Mouse (Mus musculus): ENCODE data around the gene Myh6. TPM values are rescaled to one million over a fixed set of nuclear protein-coding genes. Genes with fewer than 3 reads are reported as not detected.
"Not testable (repeated sequence)": the region's sequence is repeated elsewhere in the genome, so short reads cannot be mapped to it uniquely, and the experiment has no call there.

The Myh6 gene
- polyA plus RNA-seq, 1 experiment from 2014 or later, result 0.69 TPM

- peaks cover 10% of the 10 kb centered on the region for H3K27me3 ChIP-seq
- no peak within 1 kb of the TSS for H3K4me3 ChIP-seq (replicated peaks)
- no peaks in the 10 kb centered on the region for H3K36me3 ChIP-seq
- no peak within 1 kb of the TSS for H3K9ac ChIP-seq
- ATAC-seq (ENCODE audit: low read depth) (no peak), DNase-seq (no peak)
- WGBS (ENCODE audit: insufficient replicate concordance), result 46% methylated on average over 11 of the region's 11 CpGs
- no peak within 1 kb of the TSS for H3K27ac ChIP-seq
- no peaks in the 10 kb centered on the region for H3K9me3 ChIP-seq (replicated peaks)
- H3K4me2 ChIP-seq, result no peak within 1 kb of the TSS
- no peaks in the 10 kb centered on the region for H3K4me1 ChIP-seq (replicated peaks)
These were observed 27.6 kb upstream of the Myh6 start, which contains the start of gene Myh7 for GRCm38 (mm10) chr14:54994136-54994868. Gene Myh7 (minus strand): TSS chr14:54994626.

- H3K9ac ChIP-seq, result no peak overlapping the region
- ATAC-seq (ENCODE audit: low read depth), result no peak
- DNase-seq, result no peak
These were observed 26.9 kb upstream of the Myh6 start for GRCm38 (mm10) chr14:54993636-54994035.

GRCm38 (mm10) chr14:54992196-54992595, 25.5 kb upstream of the Myh6 start:
- no peak overlapping the region for H3K9ac ChIP-seq
- no peaks in the 10 kb centered on the region for H3K4me1 ChIP-seq (replicated peaks)
- H3K4me3 ChIP-seq (replicated peaks), result no peak overlapping the region
- peaks cover 6% of the 10 kb centered on the region; the same call in 1 of the 2 replicates for H3K27me3 ChIP-seq
- no peak for DNase-seq
- no peak for ATAC-seq (ENCODE audit: low read depth)
- no peaks in the 10 kb centered on the region for H3K36me3 ChIP-seq
- no peak overlapping the region for H3K27ac ChIP-seq
- WGBS (ENCODE audit: insufficient replicate concordance), result 78% methylated on average over 10 of the region's 10 CpGs
- no peaks in the 10 kb centered on the region for H3K9me3 ChIP-seq (replicated peaks)
- H3K4me2 ChIP-seq, result no peak overlapping the region

More at GRCm38 (mm10) chr14:54993636-54994035, 26.9 kb upstream of the Myh6 start:
- no peaks in the 10 kb centered on the region for H3K36me3 ChIP-seq
- 54% methylated on average over 10 of the region's 10 CpGs for WGBS (ENCODE audit: insufficient replicate concordance)
- H3K4me2 ChIP-seq, result no peak overlapping the region
- no peaks in the 10 kb centered on the region for H3K9me3 ChIP-seq (replicated peaks)
- no peak overlapping the region for H3K27ac ChIP-seq
- H3K4me3 ChIP-seq (replicated peaks), result no peak overlapping the region
- peaks cover 10% of the 10 kb centered on the region for H3K27me3 ChIP-seq
- H3K4me1 ChIP-seq (replicated peaks), result no peaks in the 10 kb centered on the region

GRCm38 (mm10) chr14:54989886-54990441, 23.2 kb upstream of the Myh6 start:
- no peak overlapping the region for H3K4me2 ChIP-seq
- ATAC-seq (ENCODE audit: low read depth) (no peak), DNase-seq (no peak)
- no peaks in the 10 kb centered on the region for H3K27me3 ChIP-seq
- H3K9me3 ChIP-seq (replicated peaks), result no peaks in the 10 kb centered on the region
- 68% methylated on average over 8 of the region's 8 CpGs for WGBS (ENCODE audit: insufficient replicate concordance)
- H3K4me3 ChIP-seq (replicated peaks), result no peak overlapping the region
- no peak overlapping the region for H3K9ac ChIP-seq
- H3K4me1 ChIP-seq (replicated peaks), result no peaks in the 10 kb centered on the region
- H3K27ac ChIP-seq, result no peak overlapping the region
- no peaks in the 10 kb centered on the region for H3K36me3 ChIP-seq

GRCm38 (mm10) chr14:54988882-54989281, 22.2 kb upstream of the Myh6 start:
- ATAC-seq (ENCODE audit: low read depth) (no peak), DNase-seq (no peak)
- Histone ChIP-seq H3K36me3 (no peaks in the 10 kb centered on the region), H3K4me3 (replicated peaks) (no peak overlapping the region), H3K9me3 (replicated peaks) (no peaks in the 10 kb centered on the region), H3K27ac (no peak overlapping the region), H3K27me3 (no peaks in the 10 kb centered on the region), H3K4me1 (replicated peaks) (no peaks in the 10 kb centered on the region), H3K9ac (no peak overlapping the region), H3K4me2 (no peak overlapping the region)
- WGBS (ENCODE audit: insufficient replicate concordance), result 69% methylated on average over 13 of the region's 13 CpGs

- not testable (repeated sequence) for H3K27me3 ChIP-seq; DNase-seq; H3K4me2 ChIP-seq; H3K36me3 ChIP-seq; ATAC-seq (ENCODE audit: low read depth); H3K4me1 ChIP-seq (replicated peaks); H3K9me3 ChIP-seq (replicated peaks); H3K27ac ChIP-seq; H3K9ac ChIP-seq; H3K4me3 ChIP-seq (replicated peaks)
- WGBS (ENCODE audit: insufficient replicate concordance), result 69% methylated on average over 9 of the region's 9 CpGs
These were observed 21.7 kb upstream of the Myh6 start for GRCm38 (mm10) chr14:54988350-54988874.

GRCm38 (mm10) chr14:54981934-54982333, 15.2 kb upstream of the Myh6 start:
- no peak for ATAC-seq (ENCODE audit: low read depth)
- Histone ChIP-seq H3K4me3 (replicated peaks) (no peak overlapping the region), H3K27ac (no peak overlapping the region), H3K9me3 (replicated peaks) (no peaks in the 10 kb centered on the region), H3K27me3 (peaks cover 8% of the 10 kb centered on the region), H3K4me2 (no peak overlapping the region), H3K9ac (no peak overlapping the region), H3K36me3 (no peaks in the 10 kb centered on the region), H3K4me1 (replicated peaks) (no peaks in the 10 kb centered on the region)
- DNase-seq, result no peak
- WGBS (ENCODE audit: insufficient replicate concordance), result 87% methylated on average over 7 of the region's 7 CpGs

- WGBS (ENCODE audit: insufficient replicate concordance), result 73% methylated on average over 8 of the region's 8 CpGs
- H3K36me3 ChIP-seq, result no peaks in the 10 kb centered on the region
- no peaks in the 10 kb centered on the region for H3K4me1 ChIP-seq (replicated peaks)
- peaks cover 11% of the 10 kb centered on the region for H3K27me3 ChIP-seq
- H3K27ac ChIP-seq, result no peak overlapping the region
- H3K4me2 ChIP-seq, result no peak overlapping the region
- no peak for DNase-seq
- no peak for ATAC-seq (ENCODE audit: low read depth)
- H3K9ac ChIP-seq, result no peak overlapping the region
- H3K4me3 ChIP-seq (replicated peaks), result no peak overlapping the region
- H3K9me3 ChIP-seq (replicated peaks), result no peaks in the 10 kb centered on the region
These were observed 11.9 kb upstream of the Myh6 start for GRCm38 (mm10) chr14:54978664-54979063.

GRCm38 (mm10) chr14:54976633-54977032, 9.9 kb upstream of the Myh6 start, which contains the start of gene Gm17428:
Gene Gm17428 (plus strand): TSS chr14:54976933.
- H3K4me2 ChIP-seq, result no peak within 1 kb of the TSS
- ATAC-seq (ENCODE audit: low read depth), result no peak

GRCm38 (mm10) chr14:54974068-54974791, 7.5 kb upstream of the Myh6 start:
- no peaks in the 10 kb centered on the region for H3K9me3 ChIP-seq (replicated peaks)
- H3K27me3 ChIP-seq, result peaks cover 15% of the 10 kb centered on the region
- H3K27ac ChIP-seq, result no peak overlapping the region
- no peaks in the 10 kb centered on the region for H3K36me3 ChIP-seq
- H3K4me2 ChIP-seq, result no peak overlapping the region
- no peak for ATAC-seq (ENCODE audit: low read depth)
- no peak overlapping the region for H3K4me3 ChIP-seq (replicated peaks)
- 66% methylated on average over 6 of the region's 6 CpGs for WGBS (ENCODE audit: insufficient replicate concordance)
- H3K9ac ChIP-seq, result no peak overlapping the region
- no peaks in the 10 kb centered on the region for H3K4me1 ChIP-seq (replicated peaks)
- DNase-seq, result no peak

More at GRCm38 (mm10) chr14:54976633-54977032, 9.9 kb upstream of the Myh6 start, which contains the start of gene Gm17428:
- H3K27me3 ChIP-seq, result peaks cover 11% of the 10 kb centered on the region
- H3K9ac ChIP-seq, result no peak within 1 kb of the TSS
- H3K9me3 ChIP-seq (replicated peaks), result no peaks in the 10 kb centered on the region
- H3K36me3 ChIP-seq, result no peaks in the 10 kb centered on the region
- DNase-seq, result no peak
- H3K4me3 ChIP-seq (replicated peaks), result no peak within 1 kb of the TSS
- H3K27ac ChIP-seq, result no peak within 1 kb of the TSS
- no peaks in the 10 kb centered on the region for H3K4me1 ChIP-seq (replicated peaks)
- WGBS (ENCODE audit: insufficient replicate concordance), result 46% methylated on average over 1 of the region's 1 CpGs

- 83% methylated on average over 10 of the region's 11 CpGs for WGBS (ENCODE audit: insufficient replicate concordance)
- not testable (repeated sequence) for H3K27me3 ChIP-seq; H3K36me3 ChIP-seq; H3K9me3 ChIP-seq (replicated peaks); H3K9ac ChIP-seq; ATAC-seq (ENCODE audit: low read depth); H3K4me1 ChIP-seq (replicated peaks); H3K4me2 ChIP-seq; DNase-seq; H3K27ac ChIP-seq; H3K4me3 ChIP-seq (replicated peaks)
These were observed 6.1 kb upstream of the Myh6 start for GRCm38 (mm10) chr14:54972786-54973185.

All from liver, embryonic 13.5 days (tissue).